Mouse (Mus musculus): ENCODE data around the gene Map2k5.

The Map2k5 gene

GRCm38 (mm10) chr9:63192809-63193208 is 184.9 kb downstream of the Map2k5 start:
- DNase-seq (ENCODE audit: low read depth, low spot score), result no peak

- DNase-seq (ENCODE audit: low read depth, low spot score), result no peak
Observed at GRCm38 (mm10) chr9:63187310-63187709, 190.4 kb downstream of the Map2k5 start.

GRCm38 (mm10) chr9:63185249-63185648 is 192.5 kb downstream of the Map2k5 start:
- no peak for DNase-seq (ENCODE audit: low read depth, low spot score)

GRCm38 (mm10) chr9:63183864-63184263 is 193.8 kb downstream of the Map2k5 start:
- DNase-seq (ENCODE audit: low read depth, low spot score), result no peak

- DNase-seq (ENCODE audit: low read depth, low spot score), result no peak
Observed at GRCm38 (mm10) chr9:63182306-63182960, 195.3 kb downstream of the Map2k5 start.

- no peak for DNase-seq (ENCODE audit: low read depth, low spot score)
Observed at GRCm38 (mm10) chr9:63181337-63182178, 196.1 kb downstream of the Map2k5 start.

- DNase-seq (ENCODE audit: low read depth, low spot score), result no peak
Observed at GRCm38 (mm10) chr9:63178296-63178695, 199.4 kb downstream of the Map2k5 start.

- DNase-seq (ENCODE audit: low read depth, low spot score), result no peak
Observed at GRCm38 (mm10) chr9:63174001-63174721, 203.5 kb downstream of the Map2k5 start.

- DNase-seq (ENCODE audit: low read depth, low spot score), result no peak
Observed at GRCm38 (mm10) chr9:63171951-63172350, 205.8 kb downstream of the Map2k5 start.

GRCm38 (mm10) chr9:63169127-63169526 is 208.6 kb downstream of the Map2k5 start:
- no peak for DNase-seq (ENCODE audit: low read depth, low spot score)

GRCm38 (mm10) chr9:63165070-63165469 is 212.6 kb downstream of the Map2k5 start:
- no peak for DNase-seq (ENCODE audit: low read depth, low spot score)

GRCm38 (mm10) chr9:63163756-63164155 is 213.9 kb downstream of the Map2k5 start:
- DNase-seq (ENCODE audit: low read depth, low spot score), result no peak

- DNase-seq (ENCODE audit: low read depth, low spot score), result no peak
Observed at GRCm38 (mm10) chr9:63151949-63152348, 225.8 kb downstream of the Map2k5 start.

GRCm38 (mm10) chr9:63151072-63151870 is 226.4 kb downstream of the Map2k5 start:
- DNase-seq (ENCODE audit: low read depth, low spot score), result no peak

GRCm38 (mm10) chr9:63150086-63150800 is 227.5 kb downstream of the Map2k5 start:
- no peak for DNase-seq (ENCODE audit: low read depth, low spot score)

GRCm38 (mm10) chr9:63149372-63149766 is 228.3 kb downstream of the Map2k5 start:
- no peak for DNase-seq (ENCODE audit: low read depth, low spot score)

GRCm38 (mm10) chr9:63148410-63149371 is 229.0 kb downstream of the Map2k5 start, which contains the start of gene Skor1:
Skor1 (minus strand) TSS chr9:63148961.
- no peak for DNase-seq (ENCODE audit: low read depth, low spot score)

- DNase-seq (ENCODE audit: low read depth, low spot score), result no peak
Observed at GRCm38 (mm10) chr9:63147786-63148409, 229.8 kb downstream of the Map2k5 start.

- DNase-seq (ENCODE audit: low read depth, low spot score), result no peak
Observed at GRCm38 (mm10) chr9:63147296-63147695, 230.4 kb downstream of the Map2k5 start.

Measured in telencephalon, adult 2 months (tissue).